Mouse (Mus musculus) olfactory bulb, adult 2 months (tissue): ENCODE measurements around the gene Fam227a.

Source experiments
- CTCF ChIP-seq: fragments of 200-500 bp; IDR thresholded peaks from 2 replicates; pipeline ENCODE4 v1.5.1; 2012; ENCODE audit warnings: low read depth, mild to moderate bottlenecking, low read length, moderate library complexity; ENCODE audit not compliant: insufficient read depth
- POLR2A ChIP-seq: fragments of 200-500 bp; IDR thresholded peaks from 2 replicates; pipeline ENCODE4 v1.6.1; 2012; ENCODE audit warnings: mild to moderate bottlenecking, low read depth, low read length, moderate library complexity; ENCODE audit not compliant: insufficient read depth

DNA sequence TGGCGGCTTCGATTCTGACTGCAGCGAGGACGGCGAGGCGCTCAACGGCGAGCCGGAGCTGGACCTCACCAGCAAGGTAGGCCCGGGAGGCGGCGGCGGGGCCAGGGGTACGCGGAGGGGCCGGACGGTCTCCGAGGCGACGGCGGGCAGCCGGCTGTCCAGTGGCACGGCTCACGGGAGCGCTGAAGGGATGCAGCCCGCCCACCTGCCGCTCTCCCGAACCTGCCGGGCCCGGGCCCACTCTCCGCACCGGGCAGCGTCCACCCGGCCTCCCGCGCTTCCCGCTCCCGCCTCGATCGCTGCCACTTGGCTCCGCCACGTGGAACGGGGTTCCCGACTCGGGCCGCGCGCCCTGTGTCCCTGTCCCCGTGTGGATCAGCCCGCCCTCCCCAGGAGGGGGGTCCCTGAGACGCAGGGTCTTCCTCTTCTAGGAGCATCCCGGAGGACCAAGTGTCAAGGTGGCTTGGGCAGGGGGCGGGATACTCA, 32.3 kb upstream of the Fam227a start:
- no peak for TF ChIP-seq CTCF
- no peak for TF ChIP-seq POLR2A
